Mouse (Mus musculus): Measurements from ENCODE around the gene Rnf150. TPM values are rescaled to one million over a fixed set of nuclear protein-coding genes. Genes with fewer than 3 reads are reported as not detected.

Gene Rnf150
- total RNA-seq, 1 experiment: 0.09 TPM

GRCm38 (mm10) chr8:82875135-82875534 is 12.0 kb downstream of the Rnf150 start:
- Histone ChIP-seq H3K9me3 (ENCODE audit: control insufficient read depth, insufficient read depth, low read depth, low read length) (no peaks in the 10 kb centered on the region), H3K36me3 (ENCODE audit: control insufficient read depth, insufficient read depth, low read length, poor library complexity, severe bottlenecking) (no peaks in the 10 kb centered on the region), H3K27ac (ENCODE audit: insufficient read depth, low read depth, low read length, poor library complexity, severe bottlenecking) (no peak overlapping the region), H3K4me3 (ENCODE audit: insufficient read depth in 1 of 2, low read depth in 1 of 2, low read length in 2 of 2, poor library complexity in 1 of 2, severe bottlenecking in 1 of 2) (no peak overlapping the region), H3K9ac (ENCODE audit: insufficient read depth, low read depth, low read length, poor library complexity, severe bottlenecking) (no peak overlapping the region), H3K4me1 (ENCODE audit: control insufficient read depth in 2 of 2, insufficient read depth in 2 of 2, low read length in 2 of 2, poor library complexity in 1 of 2) (no peaks in the 10 kb centered on the region)
- in situ Hi-C loops (cut with MboI; ENCODE audit: low sequenced_read_pairs in 2 of 2, unreplicated experiment in 2 of 2): no loop called here
- DNase-seq (ENCODE audit: low read depth, low spot score): no peak
- TF ChIP-seq ZNF384 (IDR thresholded peaks at IDR 0.05; ENCODE audit: low read depth, low read length) (no peak), CHD2 (IDR thresholded peaks at IDR 0.05; ENCODE audit: low read depth, low read length) (no peak), HCFC1 (IDR thresholded peaks at IDR 0.05; ENCODE audit: borderline replicate concordance, insufficient read depth, low read length) (no peak), ZC3H11A (IDR thresholded peaks at IDR 0.05; ENCODE audit: borderline replicate concordance, low read depth, low read length) (no peak), MAFK (IDR thresholded peaks at IDR 0.05; ENCODE audit: insufficient read depth, low read depth, low read length) (no peak)

GRCm38 (mm10) chr8:82884480-82884879 is 21.3 kb downstream of the Rnf150 start:
- in situ Hi-C loops (cut with MboI; ENCODE audit: low sequenced_read_pairs in 2 of 2, unreplicated experiment in 2 of 2): no loop called here
- no peaks in the 10 kb centered on the region for H3K4me1 ChIP-seq (ENCODE audit: control insufficient read depth in 2 of 2, insufficient read depth in 2 of 2, low read length in 2 of 2, poor library complexity in 1 of 2)
- H3K27ac ChIP-seq (ENCODE audit: insufficient read depth, low read depth, low read length, poor library complexity, severe bottlenecking): no peak overlapping the region
- no peaks in the 10 kb centered on the region for H3K36me3 ChIP-seq (ENCODE audit: control insufficient read depth, insufficient read depth, low read length, poor library complexity, severe bottlenecking)
- no peaks in the 10 kb centered on the region for H3K9me3 ChIP-seq (ENCODE audit: control insufficient read depth, insufficient read depth, low read depth, low read length)
- no peak overlapping the region for H3K9ac ChIP-seq (ENCODE audit: insufficient read depth, low read depth, low read length, poor library complexity, severe bottlenecking)
- no peak overlapping the region for H3K4me3 ChIP-seq (ENCODE audit: insufficient read depth in 1 of 2, low read depth in 1 of 2, low read length in 2 of 2, poor library complexity in 1 of 2, severe bottlenecking in 1 of 2)
- TF ChIP-seq CHD2 (IDR thresholded peaks at IDR 0.05; ENCODE audit: low read depth, low read length): no peak
- TF ChIP-seq ZC3H11A (IDR thresholded peaks at IDR 0.05; ENCODE audit: borderline replicate concordance, low read depth, low read length): no peak
- no peak for TF ChIP-seq ZNF384 (IDR thresholded peaks at IDR 0.05; ENCODE audit: low read depth, low read length)
- TF ChIP-seq HCFC1 (IDR thresholded peaks at IDR 0.05; ENCODE audit: borderline replicate concordance, insufficient read depth, low read length): no peak
- no peak for TF ChIP-seq MAFK (IDR thresholded peaks at IDR 0.05; ENCODE audit: insufficient read depth, low read depth, low read length)
- no peak for DNase-seq (ENCODE audit: low read depth, low spot score)

- in situ Hi-C loops (cut with MboI; ENCODE audit: low sequenced_read_pairs in 2 of 2, unreplicated experiment in 2 of 2): no loop called here
- H3K4me3 ChIP-seq (ENCODE audit: insufficient read depth in 1 of 2, low read depth in 1 of 2, low read length in 2 of 2, poor library complexity in 1 of 2, severe bottlenecking in 1 of 2): no peak overlapping the region
- H3K27ac ChIP-seq (ENCODE audit: insufficient read depth, low read depth, low read length, poor library complexity, severe bottlenecking): no peak overlapping the region
- H3K36me3 ChIP-seq (ENCODE audit: control insufficient read depth, insufficient read depth, low read length, poor library complexity, severe bottlenecking): no peaks in the 10 kb centered on the region
- H3K9ac ChIP-seq (ENCODE audit: insufficient read depth, low read depth, low read length, poor library complexity, severe bottlenecking): no peak overlapping the region
- H3K9me3 ChIP-seq (ENCODE audit: control insufficient read depth, insufficient read depth, low read depth, low read length): no peaks in the 10 kb centered on the region
- DNase-seq (ENCODE audit: low read depth, low spot score): no peak
- no peak for TF ChIP-seq ZC3H11A (IDR thresholded peaks at IDR 0.05; ENCODE audit: borderline replicate concordance, low read depth, low read length)
- no peak for TF ChIP-seq HCFC1 (IDR thresholded peaks at IDR 0.05; ENCODE audit: borderline replicate concordance, insufficient read depth, low read length)
- no peak for TF ChIP-seq MAFK (IDR thresholded peaks at IDR 0.05; ENCODE audit: insufficient read depth, low read depth, low read length)
- no peak for TF ChIP-seq CHD2 (IDR thresholded peaks at IDR 0.05; ENCODE audit: low read depth, low read length)
- TF ChIP-seq ZNF384 (IDR thresholded peaks at IDR 0.05; ENCODE audit: low read depth, low read length): no peak
- H3K4me1 ChIP-seq (ENCODE audit: control insufficient read depth in 2 of 2, insufficient read depth in 2 of 2, low read length in 2 of 2, poor library complexity in 1 of 2): no peaks in the 10 kb centered on the region
Measured at GRCm38 (mm10) chr8:82887234-82887633, 24.1 kb downstream of the Rnf150 start.

GRCm38 (mm10) chr8:82889062-82889720 is 26.0 kb downstream of the Rnf150 start:
- no peak for DNase-seq (ENCODE audit: low read depth, low spot score)
- H3K27ac ChIP-seq (ENCODE audit: insufficient read depth, low read depth, low read length, poor library complexity, severe bottlenecking): no peak overlapping the region
- H3K4me1 ChIP-seq (ENCODE audit: control insufficient read depth in 2 of 2, insufficient read depth in 2 of 2, low read length in 2 of 2, poor library complexity in 1 of 2): no peaks in the 10 kb centered on the region
- no peaks in the 10 kb centered on the region for H3K9me3 ChIP-seq (ENCODE audit: control insufficient read depth, insufficient read depth, low read depth, low read length)
- no peak overlapping the region for H3K9ac ChIP-seq (ENCODE audit: insufficient read depth, low read depth, low read length, poor library complexity, severe bottlenecking)
- no peak overlapping the region for H3K4me3 ChIP-seq (ENCODE audit: insufficient read depth in 1 of 2, low read depth in 1 of 2, low read length in 2 of 2, poor library complexity in 1 of 2, severe bottlenecking in 1 of 2)
- no peak for TF ChIP-seq ZC3H11A (IDR thresholded peaks at IDR 0.05; ENCODE audit: borderline replicate concordance, low read depth, low read length)
- no peak for TF ChIP-seq MAFK (IDR thresholded peaks at IDR 0.05; ENCODE audit: insufficient read depth, low read depth, low read length)
- TF ChIP-seq CHD2 (IDR thresholded peaks at IDR 0.05; ENCODE audit: low read depth, low read length): no peak
- TF ChIP-seq HCFC1 (IDR thresholded peaks at IDR 0.05; ENCODE audit: borderline replicate concordance, insufficient read depth, low read length): no peak
- no peak for TF ChIP-seq ZNF384 (IDR thresholded peaks at IDR 0.05; ENCODE audit: low read depth, low read length)
- no peaks in the 10 kb centered on the region for H3K36me3 ChIP-seq (ENCODE audit: control insufficient read depth, insufficient read depth, low read length, poor library complexity, severe bottlenecking)
- in situ Hi-C loops (cut with MboI; ENCODE audit: low sequenced_read_pairs in 2 of 2, unreplicated experiment in 2 of 2): no loop called here
